Mouse (Mus musculus): ENCODE measurements around the gene Klhl23. TPM values are rescaled to one million over a fixed set of nuclear protein-coding genes. Genes with fewer than 3 reads are reported as not detected.

Gene Klhl23
- polyA plus RNA-seq (2012; rRNA removed), result 3.0 and 5.8 TPM in 2 replicates

DNA sequence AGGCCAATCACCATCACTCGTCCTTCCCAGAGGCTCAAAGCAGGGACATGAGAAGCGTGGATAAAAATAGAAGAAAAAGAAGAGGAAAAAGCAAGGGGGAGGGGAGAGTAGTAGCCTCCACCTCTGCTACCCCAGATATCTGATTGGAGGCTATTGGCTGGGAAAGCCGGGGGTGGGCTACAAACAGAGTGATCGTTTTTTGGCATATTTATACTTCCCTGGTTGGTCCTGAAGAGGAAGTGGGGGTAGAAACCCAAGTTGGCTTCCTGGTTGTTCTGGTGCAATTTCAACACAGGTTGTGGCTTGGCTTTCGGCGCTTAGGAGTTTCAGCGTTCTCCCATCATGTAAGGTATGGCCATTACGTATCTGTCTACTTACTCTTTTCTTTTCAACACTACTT lies at the start of gene Klhl23:
TSS of gene Klhl23 (plus strand) at position 234 of the 400 bp plus-strand sequence.
- H3K4me3 ChIP-seq (replicated peaks; ENCODE audit: extremely low read depth, low read depth, low read length), result peak within 1 kb of the TSS; percentile 75
- WGBS, result 4% methylated on average over 8 of the region's 8 CpGs
- no peak for TF ChIP-seq POLR2A (IDR thresholded peaks at IDR 0.05; ENCODE audit: borderline replicate concordance, extremely low read depth, low read depth, low read length)
- no peak for TF ChIP-seq CTCF (IDR thresholded peaks at IDR 0.05; ENCODE audit: insufficient read depth, low read length)
- H3K4me1 ChIP-seq (ENCODE audit: control insufficient read depth, insufficient read depth, low read length), result no peaks in the 10 kb centered on the region
- no peak for DNase-seq

DNA sequence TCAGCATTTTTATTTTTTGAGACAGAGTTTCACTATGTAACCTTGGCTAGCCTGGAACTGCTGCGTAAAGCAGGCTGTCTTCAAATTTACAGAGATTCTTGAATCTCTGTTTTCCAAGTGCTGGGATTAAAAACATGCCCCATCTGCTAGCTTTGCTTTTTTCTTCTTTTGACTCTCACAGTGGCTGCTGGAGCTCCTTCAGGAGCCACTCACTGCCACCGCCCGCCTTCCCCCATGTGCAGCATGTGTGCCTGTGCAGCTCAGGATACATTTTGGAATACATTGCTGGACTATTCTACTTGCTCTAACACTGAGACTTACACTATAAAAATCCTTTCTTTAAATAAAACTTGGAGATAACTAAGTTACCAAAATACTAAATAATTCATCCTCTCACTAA lies 48.4 kb upstream of the Klhl23 start:
- Histone ChIP-seq H3K4me3 (replicated peaks; ENCODE audit: extremely low read depth, low read depth, low read length) (no peak overlapping the region), H3K4me1 (ENCODE audit: control insufficient read depth, insufficient read depth, low read length) (no peaks in the 10 kb centered on the region)
- 96% methylated on average over 3 of the region's 3 CpGs for WGBS
- DNase-seq, result no peak
- TF ChIP-seq POLR2A (IDR thresholded peaks at IDR 0.05; ENCODE audit: borderline replicate concordance, extremely low read depth, low read depth, low read length) (no peak), CTCF (IDR thresholded peaks at IDR 0.05; ENCODE audit: insufficient read depth, low read length) (no peak)

DNA sequence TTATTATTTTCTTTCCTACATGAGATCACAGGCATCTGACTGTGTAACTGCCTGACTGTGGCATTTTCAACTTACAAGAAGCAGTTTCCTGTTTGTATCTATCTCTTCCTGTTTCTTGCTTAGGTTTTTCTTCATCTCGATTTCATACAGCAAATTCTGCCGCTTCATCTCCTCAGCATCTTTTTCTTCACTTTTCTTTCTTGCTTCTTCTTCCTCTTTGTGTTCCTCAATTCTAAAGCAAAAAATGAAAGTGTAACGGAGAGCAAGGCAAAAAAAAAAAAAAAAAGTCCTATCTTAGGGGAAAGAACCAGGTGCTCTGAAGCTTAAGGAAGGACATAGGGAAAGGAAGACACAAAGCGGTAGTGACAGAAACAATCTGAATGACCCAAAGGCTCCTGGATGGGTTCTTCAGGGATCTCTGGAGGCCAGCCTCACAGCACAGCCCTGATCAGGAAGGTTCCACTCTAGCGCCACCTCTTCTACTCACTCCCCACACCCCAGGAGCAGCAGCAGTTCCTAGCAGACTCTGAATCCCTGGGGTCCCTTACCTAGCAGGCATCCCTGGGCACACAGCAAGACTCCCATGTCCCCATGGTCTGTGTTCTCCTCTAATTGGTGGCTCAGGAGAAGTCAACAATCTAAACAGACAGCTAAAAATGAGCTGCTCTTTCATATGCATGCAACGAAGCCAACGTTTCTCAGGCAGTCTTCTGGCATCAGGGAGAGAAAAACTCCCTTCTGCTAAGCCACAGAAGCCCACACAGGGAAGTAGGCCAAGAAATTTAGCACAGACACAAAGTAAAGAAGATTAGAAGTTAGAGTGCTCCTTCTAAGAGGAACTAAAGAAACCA lies 43.5 kb upstream of the Klhl23 start:
- DNase-seq, result no peak
- TF ChIP-seq CTCF (IDR thresholded peaks at IDR 0.05; ENCODE audit: insufficient read depth, low read length), result no peak
- no peak for TF ChIP-seq POLR2A (IDR thresholded peaks at IDR 0.05; ENCODE audit: borderline replicate concordance, extremely low read depth, low read depth, low read length)
- 46% methylated on average over 7 of the region's 7 CpGs for WGBS
- Histone ChIP-seq H3K4me3 (replicated peaks; ENCODE audit: extremely low read depth, low read depth, low read length) (no peak overlapping the region), H3K4me1 (ENCODE audit: control insufficient read depth, insufficient read depth, low read length) (no peaks in the 10 kb centered on the region)

DNA sequence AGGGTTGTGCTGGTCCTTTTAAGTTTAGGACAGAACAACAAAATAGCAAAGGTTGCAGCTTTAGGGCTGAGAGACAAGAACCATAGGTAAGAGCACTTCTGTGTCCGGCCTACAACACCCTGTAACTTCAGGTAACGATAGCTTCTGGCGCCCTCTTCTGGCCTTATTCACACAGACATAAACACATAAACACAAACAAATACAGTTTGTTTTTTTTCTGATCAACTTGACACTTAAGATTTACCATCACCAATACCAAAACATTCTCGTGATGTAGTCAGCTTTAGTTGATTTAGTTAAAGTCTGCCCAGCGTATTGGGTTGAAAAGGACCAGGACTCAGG lies 42.9 kb upstream of the Klhl23 start:
- no peak overlapping the region for H3K4me3 ChIP-seq (replicated peaks; ENCODE audit: extremely low read depth, low read depth, low read length)
- no peak for DNase-seq
- 47% methylated on average over 5 of the region's 5 CpGs for WGBS
- TF ChIP-seq POLR2A (IDR thresholded peaks at IDR 0.05; ENCODE audit: borderline replicate concordance, extremely low read depth, low read depth, low read length), result no peak
- TF ChIP-seq CTCF (IDR thresholded peaks at IDR 0.05; ENCODE audit: insufficient read depth, low read length), result no peak
- no peaks in the 10 kb centered on the region for H3K4me1 ChIP-seq (ENCODE audit: control insufficient read depth, insufficient read depth, low read length)

DNA sequence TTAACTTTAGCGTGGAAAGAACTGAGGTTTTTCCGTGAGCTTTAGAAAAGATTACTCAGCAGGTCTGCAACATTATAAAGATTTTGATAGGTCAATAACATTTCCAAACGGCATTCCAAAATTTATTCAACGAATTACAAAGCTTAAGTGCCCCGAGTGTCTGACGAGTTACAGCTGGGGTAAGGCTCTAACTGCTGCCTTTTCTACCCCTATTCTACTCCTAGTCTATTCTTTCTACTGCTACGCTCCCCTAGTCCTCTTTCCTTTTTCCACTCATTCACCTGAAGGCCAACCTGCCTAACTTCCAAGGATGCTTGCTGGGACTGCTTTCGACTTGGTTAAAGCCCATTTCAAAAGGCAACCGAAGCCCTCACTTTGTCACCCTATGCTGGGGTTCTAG lies 32.8 kb upstream of the Klhl23 start:
- H3K4me1 ChIP-seq (ENCODE audit: control insufficient read depth, insufficient read depth, low read length), result peaks cover 2% of the 10 kb centered on the region; the same call in 1 of the 2 replicates
- no peak for DNase-seq
- TF ChIP-seq POLR2A (IDR thresholded peaks at IDR 0.05; ENCODE audit: borderline replicate concordance, extremely low read depth, low read depth, low read length), result no peak
- no peak for TF ChIP-seq CTCF (IDR thresholded peaks at IDR 0.05; ENCODE audit: insufficient read depth, low read length)
- WGBS, result 20% methylated on average over 9 of the region's 9 CpGs
- peak overlapping the region; percentile 86 for H3K4me3 ChIP-seq (replicated peaks; ENCODE audit: extremely low read depth, low read depth, low read length)

DNA sequence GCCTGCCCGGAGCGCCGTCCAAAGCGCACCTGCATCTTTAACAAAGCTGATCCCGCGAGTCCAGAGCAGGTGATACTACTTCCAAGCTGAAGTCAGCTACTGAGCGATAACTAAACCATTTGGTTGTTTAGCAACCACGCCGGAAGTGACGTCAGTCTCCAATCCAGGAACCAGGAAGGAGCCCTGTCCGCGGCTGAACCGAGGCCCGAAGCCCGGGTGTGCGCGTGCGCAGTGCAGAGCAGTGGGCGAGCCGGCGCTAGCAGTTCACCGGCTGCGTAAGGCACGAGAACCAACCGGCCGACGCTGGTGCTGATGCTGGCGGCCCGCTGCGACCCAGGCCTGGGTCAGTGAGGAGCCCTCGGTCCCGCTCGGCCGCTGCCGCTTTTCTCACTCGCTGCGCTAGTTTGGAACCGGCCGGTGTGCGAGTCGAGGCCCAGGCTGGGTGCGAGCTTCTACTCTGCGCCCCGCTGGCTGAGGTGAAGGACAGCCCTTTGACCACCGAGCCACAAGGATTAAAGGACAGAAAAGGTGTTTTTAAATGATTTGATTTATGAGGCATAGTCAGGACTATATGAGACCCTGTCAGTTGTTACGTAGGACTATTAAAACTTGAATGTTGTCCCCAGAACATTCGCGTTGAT lies 32.2 kb upstream of the Klhl23 start, which contains the start of the genes Ccdc173 and Phospho2:
TSS of gene Ccdc173 (minus strand) at position 147 of the 641 bp plus-strand sequence.
TSS of gene Phospho2 (plus strand) at position 195 of the 641 bp plus-strand sequence.
- 2% methylated on average over 48 of the region's 48 CpGs for WGBS
- peak; percentile 97 for DNase-seq
- no peak for TF ChIP-seq CTCF (IDR thresholded peaks at IDR 0.05; ENCODE audit: insufficient read depth, low read length)
- TF ChIP-seq POLR2A (IDR thresholded peaks at IDR 0.05; ENCODE audit: borderline replicate concordance, extremely low read depth, low read depth, low read length), result peak; percentile 85

DNA sequence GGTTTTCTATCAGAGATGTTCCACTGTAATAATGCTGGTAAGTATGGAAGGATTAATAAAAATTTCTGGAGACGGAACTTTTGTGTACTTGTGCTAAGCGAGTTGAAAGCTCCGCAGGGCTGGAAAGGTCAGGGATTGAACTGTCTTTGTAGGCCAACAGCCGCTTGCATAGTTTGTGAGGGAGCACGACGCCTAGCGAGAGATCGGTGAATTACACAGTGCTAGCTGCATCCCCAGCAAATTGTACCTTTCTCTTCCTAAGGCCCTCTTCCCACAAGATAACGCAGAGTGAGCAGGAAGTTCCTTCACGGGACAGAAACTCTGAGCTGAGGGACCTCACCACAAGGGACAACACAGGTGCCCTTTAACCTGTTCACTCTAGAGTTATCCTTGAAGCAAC lies 31.5 kb upstream of the Klhl23 start:
- peak; percentile 98 for TF ChIP-seq CTCF (IDR thresholded peaks at IDR 0.05; ENCODE audit: insufficient read depth, low read length)
- no peak for TF ChIP-seq POLR2A (IDR thresholded peaks at IDR 0.05; ENCODE audit: borderline replicate concordance, extremely low read depth, low read depth, low read length)
- WGBS, result under 1% methylated on average over 10 of the region's 10 CpGs
- H3K4me1 ChIP-seq (ENCODE audit: control insufficient read depth, insufficient read depth, low read length), result peaks cover 2% of the 10 kb centered on the region; the same call in 1 of the 2 replicates
- H3K4me3 ChIP-seq (replicated peaks; ENCODE audit: extremely low read depth, low read depth, low read length), result peak overlapping the region; percentile 86
- peak; percentile 87 for DNase-seq

More for the DNA sequence above, 32.2 kb upstream of the Klhl23 start, which contains the start of the genes Ccdc173 and Phospho2:
- Histone ChIP-seq H3K4me3 (replicated peaks; ENCODE audit: extremely low read depth, low read depth, low read length) (peak within 1 kb of the TSS; percentile 86), H3K4me1 (ENCODE audit: control insufficient read depth, insufficient read depth, low read length) (peaks cover 2% of the 10 kb centered on the region; the same call in 1 of the 2 replicates)

DNA sequence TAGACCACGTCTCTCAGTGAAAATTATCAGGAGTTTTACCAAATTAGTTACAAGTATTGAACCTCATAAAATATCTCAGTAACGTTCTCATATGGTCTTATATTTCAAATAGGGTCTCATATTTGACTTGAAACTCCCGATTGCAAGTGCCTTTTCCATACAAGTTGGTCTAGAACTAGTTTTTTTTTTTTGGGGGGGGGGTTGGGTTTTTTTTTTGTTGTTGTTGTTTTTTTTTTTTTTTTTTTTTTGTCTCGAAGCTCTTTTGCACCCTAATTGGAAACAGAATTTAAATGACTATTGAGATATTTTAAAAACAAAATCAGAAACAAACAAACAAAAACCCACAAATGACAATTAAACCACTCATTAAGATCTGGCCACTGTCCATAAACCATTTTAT lies 31.0 kb upstream of the Klhl23 start:
- DNase-seq, result no peak
- Histone ChIP-seq H3K4me3 (replicated peaks; ENCODE audit: extremely low read depth, low read depth, low read length) (no peak overlapping the region), H3K4me1 (ENCODE audit: control insufficient read depth, insufficient read depth, low read length) (peaks cover 2% of the 10 kb centered on the region; the same call in 1 of the 2 replicates)
- TF ChIP-seq CTCF (IDR thresholded peaks at IDR 0.05; ENCODE audit: insufficient read depth, low read length), result no peak
- TF ChIP-seq POLR2A (IDR thresholded peaks at IDR 0.05; ENCODE audit: borderline replicate concordance, extremely low read depth, low read depth, low read length), result no peak
- 64% methylated on average over 4 of the region's 4 CpGs for WGBS

DNA sequence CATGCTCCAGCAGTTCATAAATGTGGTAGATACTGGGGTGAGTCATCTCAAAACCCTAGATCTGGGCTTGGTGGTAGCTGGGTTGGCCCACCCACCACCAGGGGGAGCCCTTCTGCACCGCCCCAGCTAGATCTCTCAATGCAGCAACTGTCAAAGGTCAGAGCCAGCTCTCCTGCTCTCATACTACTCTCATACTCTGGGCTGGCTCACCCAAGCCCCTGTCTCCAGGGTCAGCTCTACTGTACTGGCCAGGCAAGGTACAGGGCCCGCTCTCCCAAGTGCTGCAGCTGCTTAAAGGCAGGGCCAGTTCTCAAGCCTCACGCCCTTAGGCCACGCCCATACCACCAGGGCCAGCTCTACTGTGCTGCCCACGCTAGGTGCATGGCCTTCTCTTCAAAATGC lies 18.8 kb upstream of the Klhl23 start:
- WGBS, result 59% methylated on average over 5 of the region's 5 CpGs
- DNase-seq, result peak; percentile 77
- Histone ChIP-seq H3K4me1 (ENCODE audit: control insufficient read depth, insufficient read depth, low read length) (no peaks in the 10 kb centered on the region), H3K4me3 (replicated peaks; ENCODE audit: extremely low read depth, low read depth, low read length) (peak overlapping the region; percentile 54)
- TF ChIP-seq POLR2A (IDR thresholded peaks at IDR 0.05; ENCODE audit: borderline replicate concordance, extremely low read depth, low read depth, low read length), result no peak
- TF ChIP-seq CTCF (IDR thresholded peaks at IDR 0.05; ENCODE audit: insufficient read depth, low read length), result peak; percentile 75
